12 mouse cellular contexts compared by ENCODE assay signal in the genomic region with DNA sequence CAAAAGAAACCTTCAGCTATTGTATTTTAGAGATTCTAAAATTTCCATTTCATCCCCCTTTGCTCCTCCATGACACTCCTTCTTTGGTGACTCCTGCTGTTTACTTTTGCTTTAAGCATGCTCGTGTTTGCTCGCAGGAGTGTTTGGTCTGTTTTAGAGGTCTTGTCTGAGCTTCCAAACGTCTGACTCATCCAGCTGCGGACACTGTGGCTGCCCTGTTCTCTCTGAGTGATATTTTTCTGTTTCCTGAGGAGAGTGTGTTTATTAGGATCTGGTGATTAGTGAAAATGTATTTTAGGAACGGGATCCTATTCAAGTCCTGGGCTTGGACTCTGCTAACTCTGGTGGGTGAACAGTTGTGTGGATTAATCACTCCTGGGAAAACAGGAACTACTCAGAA. TPM values are rescaled to one million over a fixed set of nuclear protein-coding genes. Genes with fewer than 3 reads are reported as not detected.
DNase-seq lines count a peak whose midpoint lies in the region; ATAC-seq lines count a peak whose summit lies in the region.
"Had no signal": no experiment of that assay in that cellular context is flagged by ENCODE, and none has a peak within 500 bp of the region (broad histone marks: within the 10 kb centered on the region; RNA-seq: fewer than 3 reads in every experiment).

No protein-coding gene starts in this region.

- intact Hi-C loops in heart, postnatal 14 days (cut with DNase I): no loop called here
- intact Hi-C loops in left cerebral cortex, postnatal 25 days (cut with DNase I): no loop called here

- DNase-seq in heart, adult 8-10 months (ENCODE audit: low spot score): peak; percentile 41
- DNase-seq in heart, postnatal 14 days: no peak
- DNase-seq in 3134 (ENCODE audit: extremely low read depth, insufficient read length, low spot score): peak; percentile 69
- peak; percentile 5 for DNase-seq in brain, adult 2 months (ENCODE audit: low read depth, low spot score)
- no peak for DNase-seq in left cerebral cortex, postnatal 25 days (ENCODE audit: low spot score in 2 of 2)
- DNase-seq in cerebellum, adult 11 months: no peak

- 21% methylated on average over 5 of the region's 5 CpGs for WGBS in liver, embryonic 15.5 days (ENCODE audit: insufficient replicate concordance)

- no peak overlapping the region for H3K4me3 ChIP-seq in liver, embryonic 15.5 days (replicated peaks)
- H3K4me3 ChIP-seq: hindbrain, embryonic 13.5 days; limb, embryonic 13.5 days had no signal

- H3K27me3 ChIP-seq in liver, embryonic 15.5 days: no peaks in the 10 kb centered on the region
- H3K27me3 ChIP-seq: hindbrain, embryonic 13.5 days; limb, embryonic 13.5 days had no signal

- H3K9me3 ChIP-seq in liver, embryonic 15.5 days (replicated peaks): no peaks in the 10 kb centered on the region
- H3K9me3 ChIP-seq: G1E; hindbrain, embryonic 13.5 days; limb, embryonic 13.5 days had no signal

- H3K27ac ChIP-seq in liver, embryonic 15.5 days (replicated peaks): no peak overlapping the region
- H3K27ac ChIP-seq: hindbrain, embryonic 13.5 days; limb, embryonic 13.5 days had no signal

- H3K9ac ChIP-seq in liver, embryonic 15.5 days: no peak overlapping the region
- H3K9ac ChIP-seq: hindbrain, embryonic 13.5 days; limb, embryonic 13.5 days had no signal

- H3K36me3 ChIP-seq in liver, embryonic 15.5 days (replicated peaks): no peaks in the 10 kb centered on the region
- H3K36me3 ChIP-seq: G1E; hindbrain, embryonic 13.5 days; limb, embryonic 13.5 days had no signal

- no peak overlapping the region for H3K4me2 ChIP-seq in liver, embryonic 15.5 days
- H3K4me2 ChIP-seq: hindbrain, embryonic 13.5 days; limb, embryonic 13.5 days had no signal

- peak; percentile 31 for ATAC-seq in liver, embryonic 15.5 days (ENCODE audit: insufficient read depth)
- ATAC-seq in CD4-positive, CD25-positive, alpha-beta regulatory T cell, adult 4 months: no peak

- 0 out of 2 replicates have a peak, but pooled peaks cover 4% of the 10 kb centered on the region for H3K4me1 ChIP-seq in liver, embryonic 15.5 days (replicated peaks)
- H3K4me1 ChIP-seq: hindbrain, embryonic 13.5 days had no signal

RNA-seq across cellular contexts. Expression of a gene that starts 26.1 kb away (rescaled TPM):
- total RNA-seq in heart, adult 8-10 months (2022): not detected
- total RNA-seq in heart, postnatal 14 days (2021): not detected
- polyA plus RNA-seq in liver, embryonic 15.5 days (2015; fragmentation: Nextera tagmentation; extraction: Ambion mirVana): not detected in 2 replicates
- not detected for polyA plus RNA-seq in CD4-positive, CD25-positive, alpha-beta regulatory T cell, adult 4 months (2017; shearing (Covaris generic))
- total RNA-seq in left cerebral cortex, postnatal 25 days (2021): not detected
- total RNA-seq: G1E had no signal
- polyA plus RNA-seq: G1E; hindbrain, embryonic 13.5 days; limb, embryonic 13.5 days; neural tube, embryonic 14.5 days had no signal

RNA-seq across cellular contexts. Expression of a gene that starts 48.5 kb away (rescaled TPM):
- total RNA-seq in heart, adult 8-10 months (2022): 10 to 100 TPM in 1 of 4 experiments, 1 to 10 TPM in 3; 8.8 to 10.2 (median 9.7) TPM
- 10 to 100 TPM in 1 of 2 experiments, 1 to 10 TPM in 1; 9.1 to 10.5 TPM for total RNA-seq in heart, postnatal 14 days (2021)
- 4.7 and 5.8 TPM in 2 replicates for polyA plus RNA-seq in liver, embryonic 15.5 days (2015; fragmentation: Nextera tagmentation; extraction: Ambion mirVana)
- polyA plus RNA-seq in CD4-positive, CD25-positive, alpha-beta regulatory T cell, adult 4 months (2017; shearing (Covaris generic)): 1 to 10 TPM; 2.3 to 5.7 TPM
- 1 to 10 TPM; 3.8 to 4.9 TPM for total RNA-seq in left cerebral cortex, postnatal 25 days (2021)
- polyA plus RNA-seq: G1E had no signal

Comparison
In these comparisons a context has a peak if more than half of its experiments do, and no peak if none do; other contexts are left out.
1. DNase-seq: peak in heart, adult 8-10 months (single experiment), 3134 (single experiment) and brain, adult 2 months (single experiment); none in heart, postnatal 14 days (0 of 2), left cerebral cortex, postnatal 25 days (0 of 2) and cerebellum, adult 11 months (single experiment).